Mouse (Mus musculus) kidney, embryonic 15.5 days (tissue): ENCODE results near the gene Ldlrad2. TPM values are rescaled to one million over a fixed set of nuclear protein-coding genes. Genes with fewer than 3 reads are reported as not detected.
"Not testable (repeated sequence)": the region's sequence is repeated elsewhere in the genome, so short reads cannot be mapped to it uniquely, and the experiment has no call there.

Experiments used
- ATAC-seq: fragments of 200-750 bp; cut with Nextera tagmentation; replicated peaks from 2 replicates; pipeline ENCODE4 v1.8.0; 2017; ENCODE audit warnings: moderate TSS enrichment; ENCODE audit not compliant: low FRiP score
- H3K27ac ChIP-seq: fragments of 300-500 bp; sonication (generic); 2 replicates; pipeline ENCODE4 v1.5.1; 2015; ENCODE audit warnings: mild to moderate bottlenecking, inconsistent platforms
- H3K27me3 ChIP-seq: fragments of 300-500 bp; sonication (generic); 2 replicates; pipeline ENCODE4 v1.6.1; 2015; ENCODE audit warnings: inconsistent platforms
- H3K36me3 ChIP-seq: fragments of 300-500 bp; sonication (generic); 2 replicates; pipeline ENCODE4 v1.6.1; 2015; ENCODE audit warnings: inconsistent platforms
- H3K4me1 ChIP-seq: fragments of 300-500 bp; sonication (generic); 2 replicates; pipeline ENCODE4 v1.6.1; 2015; ENCODE audit warnings: inconsistent platforms
- H3K4me2 ChIP-seq: fragments of 300-500 bp; sonication (generic); 2 replicates; pipeline ENCODE4 v1.6.1; 2015; ENCODE audit warnings: moderate library complexity, mild to moderate bottlenecking, inconsistent platforms
- H3K4me3 ChIP-seq: fragments of 300-500 bp; sonication (generic); replicated peaks from 2 replicates; pipeline ENCODE4 v1.5.1; 2015; ENCODE audit warnings: mild to moderate bottlenecking, inconsistent platforms
- H3K9ac ChIP-seq: fragments of 300-500 bp; sonication (generic); 2 replicates; pipeline ENCODE4 v1.6.1; 2015; ENCODE audit warnings: mild to moderate bottlenecking, inconsistent platforms
- H3K9me3 ChIP-seq: fragments of 300-500 bp; sonication (generic); replicated peaks from 2 replicates; pipeline ENCODE4 v1.6.1; 2016; ENCODE audit warnings: inconsistent platforms
- WGBS: fragments of 180-500 bp; shearing (Covaris S2); methylation state at CpG from one replicate; pipeline ENCODE4 v1.1.7; 2015; ENCODE audit warnings: mixed read lengths; 5-methylcytosine and 5-hydroxymethylcytosine counted together
- polyA plus RNA-seq: library from polyadenylated mRNA; unstranded; fragments of >200 nt; fragmentation: Nextera tagmentation; extraction: Ambion mirVana; gene quantifications from 2 replicates; pipeline ENCODE4 v1.2.1, GENCODE M21; 2015

Ldlrad2 gene
- polyA plus RNA-seq, 1 experiment from 2014 or later: not detected

DNA sequence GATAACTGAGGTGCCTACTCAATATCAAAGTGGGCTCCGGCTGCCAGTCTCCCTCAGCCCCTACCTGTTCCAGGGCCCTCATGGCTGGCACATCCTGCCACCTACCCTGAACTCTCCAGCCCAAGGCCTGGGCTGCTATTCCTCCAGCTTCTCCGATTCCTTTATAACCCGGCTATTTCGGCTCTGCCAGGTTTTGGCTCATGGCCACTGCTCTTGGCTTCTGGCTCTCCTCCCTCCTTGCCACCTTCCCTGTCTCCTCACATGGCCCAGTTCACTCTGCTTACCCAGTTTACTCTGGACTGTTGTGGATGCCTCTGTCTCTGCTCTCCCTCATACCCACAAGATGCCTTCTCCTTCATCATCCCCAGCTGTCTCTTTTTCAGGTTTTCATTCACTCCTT is 16.6 kb upstream of the Ldlrad2 start:
- Histone ChIP-seq H3K9ac (no peak overlapping the region), H3K4me2 (no peak overlapping the region), H3K27me3 (no peaks in the 10 kb centered on the region), H3K9me3 (no peaks in the 10 kb centered on the region), H3K4me1 (peaks cover 15% of the 10 kb centered on the region), H3K36me3 (no peaks in the 10 kb centered on the region), H3K27ac (no peak overlapping the region), H3K4me3 (no peak overlapping the region)
- no peak for ATAC-seq
- 76% methylated on average over 4 of the region's 4 CpGs for WGBS

DNA sequence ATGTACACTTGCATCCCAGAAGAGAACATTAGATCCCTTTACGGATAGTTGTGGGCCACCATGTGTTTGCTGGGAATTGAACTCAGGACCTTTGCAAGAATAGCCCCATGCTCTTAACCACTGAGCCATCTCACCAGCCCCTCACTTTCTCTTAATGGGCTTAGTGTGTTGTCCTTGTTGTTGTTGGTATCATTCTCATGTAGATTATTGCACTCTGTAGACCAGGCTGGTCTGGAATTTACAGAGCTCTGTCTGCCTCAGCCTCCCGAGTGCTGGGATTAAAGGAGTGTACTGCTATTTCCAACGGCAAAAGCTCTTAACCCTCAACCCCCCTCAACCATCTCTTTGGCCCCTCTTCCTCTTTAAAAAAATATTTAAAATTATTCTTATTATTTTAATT is 15.2 kb upstream of the Ldlrad2 start:
- 0 out of 2 replicates have a peak, but pooled peaks cover 3% of the 10 kb centered on the region for H3K4me1 ChIP-seq
- WGBS: 91% methylated on average over 3 of the region's 3 CpGs
- H3K9ac ChIP-seq: no peak overlapping the region
- H3K4me3 ChIP-seq: no peak overlapping the region
- H3K36me3 ChIP-seq: no peaks in the 10 kb centered on the region
- H3K27me3 ChIP-seq: no peaks in the 10 kb centered on the region
- H3K27ac ChIP-seq: no peak overlapping the region
- no peak overlapping the region for H3K4me2 ChIP-seq
- ATAC-seq: no peak
- H3K9me3 ChIP-seq: no peaks in the 10 kb centered on the region

DNA sequence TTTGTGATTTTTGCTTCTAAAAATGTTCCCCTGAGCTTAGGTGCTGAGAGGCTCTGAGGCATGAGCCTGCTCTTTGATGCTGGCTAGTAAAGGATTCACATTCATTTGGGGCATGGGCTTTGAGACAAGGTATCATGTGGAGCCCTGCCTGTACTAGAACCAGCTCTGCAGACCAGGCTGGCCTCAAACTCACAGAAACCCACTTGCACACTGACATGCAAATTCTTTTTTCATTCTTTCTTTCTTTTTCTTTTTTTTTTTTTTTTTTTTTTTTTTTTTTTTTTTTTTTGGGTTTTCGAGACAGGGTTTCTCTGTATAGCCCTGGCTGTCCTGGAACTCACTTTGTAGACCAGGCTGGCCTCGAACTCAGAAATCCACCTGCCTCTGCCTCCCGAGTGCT is 14.7 kb upstream of the Ldlrad2 start:
- H3K27me3 ChIP-seq: not testable (repeated sequence)

DNA sequence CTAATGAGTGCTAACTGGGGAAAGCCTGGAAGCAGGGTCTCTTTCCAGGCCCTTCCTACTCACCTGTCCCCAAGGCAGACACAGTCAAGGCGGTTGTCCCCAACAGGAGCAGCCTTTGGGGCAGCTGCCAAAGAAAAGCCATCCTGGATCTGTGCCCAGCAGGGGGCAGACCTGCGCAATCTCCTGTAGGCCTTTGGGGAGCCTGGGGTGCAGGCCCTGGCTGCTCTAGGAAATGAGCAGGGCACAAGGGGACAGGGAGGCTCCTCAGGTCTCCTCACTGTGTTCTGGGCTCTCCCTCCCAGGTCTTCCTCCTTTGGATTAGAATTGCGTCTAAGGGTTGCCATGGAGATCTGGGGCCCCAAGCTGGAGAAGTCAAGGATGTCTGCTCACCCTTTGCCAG is 7.4 kb upstream of the Ldlrad2 start:
- Histone ChIP-seq H3K36me3 (no peaks in the 10 kb centered on the region), H3K4me1 (peaks cover 15% of the 10 kb centered on the region), H3K27me3 (peaks cover 21% of the 10 kb centered on the region), H3K27ac (no peak overlapping the region), H3K9me3 (no peaks in the 10 kb centered on the region), H3K4me3 (no peak overlapping the region), H3K4me2 (no peak overlapping the region), H3K9ac (no peak overlapping the region)
- ATAC-seq: 0 out of 2 replicates have a peak, but pooled peaks have one; percentile 12
- WGBS: 53% methylated on average over 3 of the region's 3 CpGs

More for the DNA sequence above, 14.7 kb upstream of the Ldlrad2 start:
- not testable (repeated sequence) for H3K9me3 ChIP-seq, H3K4me1 ChIP-seq, ATAC-seq, H3K9ac ChIP-seq, H3K4me3 ChIP-seq, H3K27ac ChIP-seq, H3K36me3 ChIP-seq, H3K4me2 ChIP-seq
- WGBS: 85% methylated on average over 2 of the region's 3 CpGs

DNA sequence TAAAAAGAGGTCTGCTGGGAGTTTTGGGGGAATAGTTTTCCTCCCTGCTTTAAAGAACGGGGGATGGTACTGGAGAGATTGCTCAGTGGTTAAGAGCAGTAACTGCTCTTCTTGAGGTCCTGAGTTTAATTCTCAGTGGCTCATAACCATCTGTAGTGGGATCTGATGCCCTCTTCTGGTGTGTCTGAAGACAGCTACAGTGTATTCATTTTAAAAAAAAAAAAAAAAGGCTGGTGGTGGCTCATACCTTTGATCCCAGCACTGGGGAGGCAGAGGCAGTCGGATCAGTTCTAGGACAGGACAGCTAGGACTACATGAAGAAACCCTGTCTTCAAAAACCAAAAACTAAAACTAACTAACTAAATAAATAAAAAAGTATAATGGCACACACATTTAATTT is 5.9 kb upstream of the Ldlrad2 start:
- 76% methylated on average over 2 of the region's 2 CpGs for WGBS
- Histone ChIP-seq H3K27me3 (peaks cover 21% of the 10 kb centered on the region), H3K9me3 (no peaks in the 10 kb centered on the region), H3K27ac (no peak overlapping the region), H3K4me1 (peaks cover 15% of the 10 kb centered on the region), H3K4me2 (no peak overlapping the region), H3K4me3 (no peak overlapping the region), H3K36me3 (no peaks in the 10 kb centered on the region), H3K9ac (no peak overlapping the region)
- no peak for ATAC-seq

DNA sequence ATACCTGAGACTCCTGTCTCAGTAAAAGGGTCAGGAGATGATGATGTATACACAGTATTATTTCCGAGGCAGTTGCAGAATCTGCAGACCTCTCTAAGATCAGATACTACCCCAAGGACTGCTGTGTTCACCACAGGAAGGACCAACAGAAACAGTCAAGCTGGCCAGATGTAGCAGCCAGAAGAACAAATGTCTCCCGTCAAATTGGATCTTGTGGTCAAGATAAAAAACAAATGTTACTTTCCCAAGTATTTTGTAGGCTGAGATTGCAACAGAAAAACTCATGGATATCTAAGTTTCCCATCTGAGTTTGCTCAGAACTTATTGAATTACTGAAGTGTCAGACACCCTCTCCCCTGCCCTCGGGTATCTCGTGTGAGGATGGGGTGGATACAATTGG is 5.4 kb upstream of the Ldlrad2 start:
- 42% methylated on average over 4 of the region's 4 CpGs for WGBS
- Histone ChIP-seq H3K27me3 (peaks cover 21% of the 10 kb centered on the region), H3K4me3 (no peak overlapping the region), H3K4me2 (no peak overlapping the region), H3K36me3 (no peaks in the 10 kb centered on the region), H3K9me3 (no peaks in the 10 kb centered on the region), H3K9ac (no peak overlapping the region), H3K4me1 (peaks cover 15% of the 10 kb centered on the region), H3K27ac (peak overlapping the region; percentile 32; the same call in 1 of the 2 replicates)
- no peak for ATAC-seq

DNA sequence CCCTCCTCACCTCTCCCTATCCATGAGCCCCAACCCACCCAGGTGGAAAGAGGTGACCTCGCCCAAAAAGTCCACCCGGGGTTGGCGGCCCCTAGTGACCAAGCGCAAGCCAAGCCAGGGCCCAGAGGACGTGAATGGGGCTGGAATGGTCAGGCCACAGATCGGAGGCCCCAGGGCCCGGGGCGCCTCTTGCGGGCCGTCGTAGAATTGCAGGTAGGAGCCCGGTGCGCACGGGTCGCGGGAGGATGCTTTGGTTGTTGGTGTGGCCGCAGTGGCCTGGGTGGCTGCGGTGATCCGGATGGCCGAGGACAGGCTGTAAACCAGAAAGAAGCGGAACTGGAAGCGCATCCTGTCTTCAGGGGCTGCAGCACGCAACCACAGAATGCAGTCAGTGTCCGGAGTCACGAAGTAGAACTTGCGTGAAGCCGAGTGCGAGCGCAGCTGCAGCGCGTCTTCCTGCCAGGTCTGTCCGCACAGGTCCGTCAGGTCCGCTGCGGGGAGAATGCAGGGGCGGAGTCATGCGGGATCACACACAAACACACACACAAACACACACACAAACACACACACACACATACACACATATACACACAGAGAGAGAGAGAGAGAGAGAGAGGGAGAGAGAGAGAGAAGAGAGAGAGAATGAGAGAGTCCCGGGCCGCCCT is 3.9 kb upstream of the Ldlrad2 start:
- Histone ChIP-seq H3K9me3 (no peaks in the 10 kb centered on the region), H3K27ac (no peak overlapping the region), H3K27me3 (peaks cover 21% of the 10 kb centered on the region), H3K36me3 (no peaks in the 10 kb centered on the region), H3K4me3 (peak overlapping the region; percentile 36), H3K9ac (peak overlapping the region; percentile 32; the same call in 1 of the 2 replicates), H3K4me1 (peaks cover 15% of the 10 kb centered on the region), H3K4me2 (peak overlapping the region; percentile 67)
- WGBS: 4% methylated on average over 39 of the region's 39 CpGs
- ATAC-seq: peak; percentile 49; the same call in 1 of the 2 replicates

DNA sequence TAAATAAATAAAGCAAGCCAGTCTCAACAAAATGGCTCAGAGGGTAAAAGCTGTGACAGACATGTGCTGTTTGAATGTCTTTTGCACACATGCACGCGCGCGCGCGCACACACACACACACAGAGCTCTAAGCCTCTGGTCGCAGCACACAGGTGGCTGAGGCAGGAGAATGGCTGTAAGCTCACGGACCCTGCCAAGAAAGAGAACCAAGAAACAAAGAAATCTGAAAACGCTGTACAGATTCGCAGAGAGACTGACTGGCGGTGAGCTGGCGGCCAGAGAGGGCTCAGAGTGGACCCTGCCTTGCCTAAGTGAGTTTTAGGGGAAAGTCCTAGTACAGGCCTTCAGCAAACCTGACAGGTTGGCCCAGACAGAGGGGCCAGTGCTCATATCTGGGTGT is 3.1 kb upstream of the Ldlrad2 start:
- Histone ChIP-seq H3K27ac (no peak overlapping the region), H3K36me3 (no peaks in the 10 kb centered on the region), H3K4me3 (no peak overlapping the region), H3K27me3 (peaks cover 21% of the 10 kb centered on the region), H3K9ac (no peak overlapping the region), H3K4me1 (peaks cover 15% of the 10 kb centered on the region), H3K4me2 (no peak overlapping the region), H3K9me3 (no peaks in the 10 kb centered on the region)
- ATAC-seq: no peak
- 95% methylated on average over 12 of the region's 12 CpGs for WGBS

DNA sequence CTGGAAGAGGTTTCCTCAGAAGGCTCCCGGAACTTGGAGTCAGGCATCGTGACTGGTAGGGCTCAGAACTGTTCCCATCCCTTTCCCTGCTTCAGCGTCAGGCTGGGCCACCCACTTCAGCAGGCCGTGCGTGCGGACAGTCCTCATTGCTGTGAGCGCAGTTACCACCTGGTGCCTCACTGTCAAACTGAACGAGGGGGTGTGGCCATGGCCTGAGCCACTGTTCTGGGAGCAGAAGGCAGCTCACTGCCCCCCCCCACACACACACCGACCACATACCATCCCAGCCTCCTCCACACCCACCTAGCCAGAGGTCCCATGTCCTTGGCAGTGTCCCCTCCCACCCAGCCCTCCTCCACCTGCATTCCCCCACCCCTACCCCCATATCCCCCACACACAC is 4.5 kb downstream of the Ldlrad2 start:
- ATAC-seq: 0 out of 2 replicates have a peak, but pooled peaks have one; percentile 54
- Histone ChIP-seq H3K4me3 (no peak overlapping the region), H3K9ac (no peak overlapping the region), H3K4me1 (peaks cover 13% of the 10 kb centered on the region), H3K9me3 (no peaks in the 10 kb centered on the region), H3K27ac (no peak overlapping the region), H3K4me2 (no peak overlapping the region), H3K36me3 (peaks cover 70% of the 10 kb centered on the region), H3K27me3 (no peaks in the 10 kb centered on the region)
- WGBS: 50% methylated on average over 9 of the region's 9 CpGs

DNA sequence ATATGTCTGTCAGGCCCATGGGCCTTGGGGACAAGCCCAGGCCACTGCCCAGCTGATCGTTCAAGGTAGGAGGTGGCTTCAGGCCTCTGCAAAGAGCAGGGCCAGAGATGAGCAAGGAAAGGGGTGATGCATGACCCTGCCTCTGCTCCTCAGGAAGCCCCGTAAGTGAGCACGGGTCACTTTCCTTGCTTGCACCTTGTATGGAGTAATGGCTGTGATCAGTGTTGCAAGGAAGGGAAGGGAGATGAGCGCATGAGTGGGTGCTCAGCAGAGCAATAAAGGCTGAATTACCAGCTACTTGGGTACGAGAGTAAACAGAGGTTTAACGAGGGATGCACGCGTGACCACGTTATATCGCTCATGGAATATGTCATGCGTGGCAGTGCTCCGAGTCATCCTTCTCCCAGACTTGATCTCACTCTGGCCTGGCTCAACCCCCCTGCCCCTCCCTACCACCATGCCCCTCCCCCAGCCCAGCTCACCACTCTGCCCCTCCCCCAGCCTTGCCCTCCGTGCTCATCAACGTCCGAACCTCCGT is 17.6 kb downstream of the Ldlrad2 start:
- no peak overlapping the region for H3K4me3 ChIP-seq
- ATAC-seq: peak; percentile 71
- WGBS: 43% methylated on average over 16 of the region's 16 CpGs
- no peaks in the 10 kb centered on the region for H3K27me3 ChIP-seq
- H3K4me1 ChIP-seq: peaks cover 11% of the 10 kb centered on the region
- H3K9me3 ChIP-seq: no peaks in the 10 kb centered on the region
- peak overlapping the region; percentile 41 for H3K27ac ChIP-seq
- peaks cover 92% of the 10 kb centered on the region for H3K36me3 ChIP-seq
- H3K9ac ChIP-seq: no peak overlapping the region
- H3K4me2 ChIP-seq: no peak overlapping the region

DNA sequence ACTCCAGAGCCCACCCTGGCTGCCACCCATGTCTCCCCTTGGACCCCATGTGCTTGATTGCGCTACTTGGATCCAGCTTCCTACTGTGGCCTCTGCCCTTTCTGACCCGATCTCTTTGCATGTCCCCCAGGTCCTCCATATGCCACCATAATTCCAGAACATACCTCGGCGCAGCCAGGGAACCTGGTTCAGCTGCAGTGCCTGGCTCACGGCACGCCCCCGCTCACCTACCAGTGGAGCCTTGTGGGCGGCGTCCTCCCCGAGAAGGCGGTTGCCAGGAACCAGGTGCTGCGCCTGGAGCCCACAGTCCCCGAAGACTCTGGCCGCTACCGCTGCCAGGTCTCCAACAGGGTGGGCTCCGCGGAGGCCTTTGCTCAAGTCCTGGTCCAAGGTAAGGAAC is 20.9 kb downstream of the Ldlrad2 start:
- peaks cover 11% of the 10 kb centered on the region for H3K4me1 ChIP-seq
- peaks cover 98% of the 10 kb centered on the region for H3K36me3 ChIP-seq
- 97% methylated on average over 17 of the region's 17 CpGs for WGBS
- no peak overlapping the region for H3K4me2 ChIP-seq
- no peak overlapping the region for H3K27ac ChIP-seq
- no peak overlapping the region for H3K4me3 ChIP-seq
- ATAC-seq: no peak
- no peaks in the 10 kb centered on the region for H3K9me3 ChIP-seq
- H3K9ac ChIP-seq: no peak overlapping the region
- H3K27me3 ChIP-seq: no peaks in the 10 kb centered on the region

DNA sequence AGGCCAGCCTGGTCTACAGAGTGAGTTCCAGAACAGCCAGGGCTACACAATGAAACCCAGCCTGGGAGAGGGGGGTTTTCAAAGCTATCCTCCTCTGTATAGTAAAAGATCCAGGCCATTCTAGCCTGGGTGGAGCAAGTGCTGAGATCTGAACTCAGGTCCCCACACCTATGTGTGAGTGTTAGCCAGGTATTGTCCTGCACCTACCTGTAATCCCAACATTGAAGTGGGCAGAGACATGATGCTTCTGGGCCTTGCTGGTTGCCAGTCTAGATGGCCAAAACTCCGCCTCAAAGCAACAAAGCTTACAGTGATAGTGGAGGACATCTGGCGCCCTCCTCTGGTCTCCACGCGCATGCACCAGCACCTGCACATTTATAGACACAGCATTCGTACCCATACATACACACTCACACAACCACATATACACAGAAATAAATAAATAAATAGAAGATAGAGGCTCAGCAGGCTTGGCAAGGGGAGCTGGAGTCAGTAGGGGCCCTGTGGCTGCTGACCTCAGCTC is 28.3 kb downstream of the Ldlrad2 start:
- Histone ChIP-seq H3K27ac (no peak overlapping the region), H3K9me3 (no peaks in the 10 kb centered on the region), H3K9ac (no peak overlapping the region), H3K4me3 (no peak overlapping the region), H3K27me3 (no peaks in the 10 kb centered on the region), H3K4me1 (no peaks in the 10 kb centered on the region), H3K36me3 (peaks cover 100% of the 10 kb centered on the region), H3K4me2 (no peak overlapping the region)
- no peak for ATAC-seq
- 84% methylated on average over 5 of the region's 5 CpGs for WGBS
